Mouse (Mus musculus): ENCODE results near the gene 1700015G11Rik.

Gene 1700015G11Rik

DNA sequence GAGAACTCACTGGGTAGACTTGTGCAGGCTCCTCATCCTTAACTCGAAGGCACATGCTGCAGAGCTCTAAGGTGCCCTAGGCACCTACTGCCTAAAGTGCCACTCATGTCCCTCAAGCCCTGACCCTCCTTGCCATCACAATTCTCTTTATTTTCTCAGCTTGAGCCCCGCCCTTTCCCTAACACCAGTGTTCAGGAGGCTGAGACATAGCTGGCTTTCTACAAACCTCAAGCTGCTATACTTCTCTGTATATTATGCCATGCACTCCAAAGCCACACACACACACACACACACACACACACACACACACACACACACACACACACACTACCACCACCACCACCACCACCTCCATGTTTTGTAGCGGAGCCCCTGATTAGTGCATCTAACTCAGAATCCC lies at the start of gene 1700015G11Rik:
1700015G11Rik (minus strand) TSS at position 101 of the 400 bp plus-strand sequence.
- no peak for DNase-seq (ENCODE audit: low read depth, low spot score)

DNA sequence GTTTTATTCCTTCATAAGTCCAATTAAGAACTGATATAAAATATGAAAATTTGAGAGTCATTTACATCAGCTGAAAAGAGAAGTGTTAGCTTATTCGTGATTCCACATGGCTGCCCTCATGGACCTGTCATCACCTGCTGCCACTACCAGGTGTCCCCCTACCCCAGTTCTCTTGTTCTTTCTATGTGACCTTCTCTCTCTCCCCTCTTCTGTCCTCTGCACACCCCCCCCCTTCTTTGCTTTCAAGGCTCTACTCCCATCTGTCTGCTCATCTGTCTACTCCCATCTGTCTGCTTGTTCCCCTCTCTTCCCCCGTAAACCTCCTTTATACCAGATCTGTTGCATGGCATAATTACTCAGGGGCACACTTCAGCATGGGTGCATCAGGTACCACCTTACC lies 41.4 kb upstream of the 1700015G11Rik start:
- DNase-seq (ENCODE audit: low read depth, low spot score), result no peak

DNA sequence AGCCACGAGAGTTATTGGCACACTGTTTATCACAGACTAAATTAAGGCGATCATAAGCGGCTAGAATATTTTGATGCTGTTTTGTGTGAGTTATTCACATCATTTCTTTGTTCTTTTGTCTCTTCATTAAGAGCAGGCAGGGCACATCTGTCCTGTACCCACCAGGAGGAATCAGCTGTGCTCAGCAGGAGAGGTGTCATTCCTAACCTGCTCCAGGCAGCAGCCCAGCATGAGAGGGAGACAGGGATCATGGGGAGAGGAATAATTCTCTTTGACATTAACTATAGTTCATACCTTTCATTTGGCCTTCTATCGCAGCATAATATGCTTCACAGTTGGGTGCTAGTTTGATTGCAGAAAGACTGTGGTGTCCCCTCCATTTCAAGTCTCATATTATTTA lies 40.7 kb upstream of the 1700015G11Rik start:
- DNase-seq (ENCODE audit: low read depth, low spot score), result no peak

DNA sequence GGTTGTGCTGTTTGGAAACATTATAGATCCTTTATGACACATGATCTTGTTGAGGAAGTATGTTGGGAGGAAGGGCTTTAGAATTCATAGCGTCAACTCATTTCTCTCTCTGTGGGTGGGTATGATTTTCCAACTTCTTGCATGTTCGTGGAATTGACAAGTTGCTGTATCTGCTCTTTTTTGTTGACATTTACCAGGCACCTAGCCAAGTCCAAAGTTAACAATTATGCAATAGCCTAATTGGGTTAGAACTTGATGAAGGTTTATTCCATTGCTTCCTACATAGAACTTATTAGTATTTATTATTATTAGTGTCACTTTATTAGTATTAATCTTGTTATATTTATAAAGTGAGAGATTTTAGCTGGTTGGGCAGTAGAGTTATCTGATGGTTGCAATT lies 40.3 kb upstream of the 1700015G11Rik start:
- no peak for DNase-seq (ENCODE audit: low read depth, low spot score)

DNA sequence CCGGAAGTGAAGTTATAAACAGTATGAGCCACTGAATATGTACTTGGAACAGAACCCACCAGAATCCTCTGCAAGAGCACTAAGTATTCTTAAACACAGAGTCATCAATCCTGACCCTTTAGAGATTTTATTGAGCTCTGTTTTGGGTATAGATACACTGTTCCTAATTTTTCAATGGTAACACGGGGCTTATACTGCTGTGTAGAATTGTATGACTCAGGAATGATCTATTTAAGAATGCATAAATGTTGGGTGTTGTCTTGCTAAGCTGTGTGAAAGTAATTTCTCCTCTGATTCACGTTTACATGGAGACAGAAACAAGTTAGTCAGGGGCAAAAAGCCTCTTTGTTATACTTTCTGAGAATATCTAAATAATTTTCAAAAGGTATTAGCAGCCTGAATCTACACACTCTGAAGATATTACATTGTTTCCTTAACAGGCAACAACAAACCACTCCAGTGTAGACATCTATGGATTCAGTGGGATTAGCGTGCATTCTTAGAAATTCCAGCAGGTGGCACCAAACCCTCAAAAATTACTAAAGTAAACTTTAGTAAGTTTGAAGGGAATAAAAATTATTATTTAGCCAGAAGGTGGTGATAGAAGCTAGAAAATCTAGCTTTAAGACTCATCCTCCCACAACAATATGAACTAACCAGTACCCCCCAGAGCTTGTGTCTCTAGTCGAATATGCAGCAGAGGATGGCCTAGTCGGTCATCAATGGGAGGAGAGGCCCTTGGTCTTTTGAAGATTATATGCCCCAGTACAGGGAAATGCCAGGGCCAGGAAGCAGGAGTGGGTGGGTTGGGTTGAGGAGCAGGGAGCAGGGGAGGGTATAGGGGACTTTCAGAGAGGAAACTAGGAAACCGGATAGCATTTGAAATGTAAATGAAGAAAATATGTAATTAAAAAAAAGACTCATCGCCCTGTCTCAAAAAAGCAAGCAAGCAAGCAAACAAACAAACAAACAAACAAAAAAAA lies 22.4 kb upstream of the 1700015G11Rik start:
- peak; percentile 9 for DNase-seq (ENCODE audit: low read depth, low spot score)

DNA sequence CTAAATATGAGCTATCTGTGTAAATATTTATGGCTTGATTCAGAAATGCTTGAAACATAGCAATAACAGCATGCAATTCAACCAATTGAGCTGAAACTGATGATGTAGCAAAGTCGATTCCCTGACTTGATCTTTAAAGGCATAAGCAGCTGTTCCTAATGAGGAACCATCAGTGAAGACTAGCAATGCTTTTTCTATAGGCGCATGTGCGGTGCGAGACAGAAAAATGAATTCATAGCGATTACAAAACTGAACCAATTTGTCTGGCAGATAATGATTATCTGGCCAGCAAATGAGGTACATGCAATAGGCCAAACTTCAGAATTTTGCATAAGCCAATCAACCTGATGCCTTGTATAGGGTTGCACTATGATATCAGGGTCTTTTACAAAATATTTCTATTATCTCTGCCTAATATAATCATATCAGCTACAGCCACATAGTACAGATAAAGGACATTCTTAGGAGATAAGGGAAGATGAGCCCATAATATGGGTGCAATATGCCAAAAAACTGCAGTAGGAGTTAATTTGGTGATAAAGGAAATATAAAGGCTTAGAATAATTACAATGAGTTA lies 8.6 kb upstream of the 1700015G11Rik start:
- DNase-seq (ENCODE audit: low read depth, low spot score), result no peak

DNA sequence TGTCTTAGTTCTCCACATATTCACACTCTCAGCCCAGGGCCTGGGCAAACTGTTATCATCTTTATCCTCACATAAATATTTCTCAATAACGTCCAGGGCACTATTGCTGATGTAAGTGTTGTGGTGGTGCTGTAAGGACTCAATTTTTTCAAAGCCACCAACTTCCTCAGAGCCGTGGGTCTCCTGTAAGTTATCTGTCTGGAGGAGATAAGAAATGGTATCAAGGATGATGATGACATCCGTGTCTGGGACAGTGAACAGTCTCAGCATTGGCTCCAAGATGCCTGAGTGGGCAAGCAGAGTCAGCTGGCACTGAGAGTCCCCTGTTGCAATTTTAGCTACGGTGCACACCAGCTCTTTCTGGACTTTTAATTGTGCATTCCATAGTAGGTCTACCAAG lies 6.5 kb upstream of the 1700015G11Rik start:
- no peak for DNase-seq (ENCODE audit: low read depth, low spot score)

DNA sequence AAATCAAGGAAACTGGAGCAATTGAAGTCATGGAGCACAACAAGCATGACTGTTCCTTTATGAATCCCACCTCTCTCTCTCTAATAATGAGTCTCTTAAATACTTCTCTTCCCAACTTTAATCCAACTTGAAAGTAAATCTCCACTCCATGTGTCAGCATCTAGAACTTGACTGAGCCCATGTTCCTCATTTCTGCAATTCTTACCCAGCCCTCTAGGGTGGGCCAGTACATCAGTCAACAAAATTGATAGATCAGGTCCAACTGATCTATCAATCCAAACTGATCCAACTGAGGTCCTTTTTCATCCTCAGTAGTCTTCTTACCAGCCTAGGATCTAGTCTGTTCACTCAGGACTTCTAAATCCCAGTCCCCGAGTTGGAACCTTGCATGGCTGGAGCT lies 348 bp downstream of the 1700015G11Rik start:
- no peak for DNase-seq (ENCODE audit: low read depth, low spot score)

DNA sequence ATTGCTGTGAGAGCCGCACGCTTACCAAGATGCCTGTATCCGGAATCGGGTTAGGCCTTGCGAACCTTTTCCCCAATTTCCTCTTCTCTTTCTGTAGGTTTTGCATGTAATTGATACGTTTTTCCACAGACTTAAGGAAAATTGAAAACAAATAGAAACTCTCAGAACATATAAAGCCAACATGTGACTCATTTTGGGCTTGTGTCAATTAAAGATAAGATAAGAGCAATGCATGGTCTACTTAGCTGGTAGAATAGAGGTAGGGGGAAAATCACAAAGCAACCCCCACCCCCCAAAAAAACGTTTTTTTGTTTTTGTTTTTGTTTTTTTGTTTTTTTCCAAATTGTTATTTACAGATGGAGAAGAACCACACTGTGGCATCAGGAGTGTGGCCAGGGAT lies 2.1 kb downstream of the 1700015G11Rik start:
- DNase-seq (ENCODE audit: low read depth, low spot score), result no peak

DNA sequence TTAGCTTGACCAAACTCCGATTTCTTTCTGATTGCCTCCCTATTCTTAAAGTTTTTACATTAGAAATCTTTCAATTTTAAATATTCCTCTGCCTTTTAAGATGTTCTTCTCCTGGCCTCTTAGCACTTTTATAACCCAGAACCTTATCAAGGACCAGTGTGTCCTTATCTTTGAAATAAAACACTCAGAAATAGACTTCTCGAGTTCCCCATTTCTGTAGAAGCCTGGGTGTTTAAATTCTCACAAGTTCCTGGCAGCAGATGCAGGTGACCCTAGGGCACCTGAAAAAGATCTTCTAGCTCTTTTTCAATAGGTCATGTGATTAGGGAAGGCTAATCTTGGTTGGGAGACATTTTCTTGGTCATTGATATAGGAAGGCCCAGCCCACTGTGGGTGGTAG lies 8.4 kb downstream of the 1700015G11Rik start:
- no peak for DNase-seq (ENCODE audit: low read depth, low spot score)

DNA sequence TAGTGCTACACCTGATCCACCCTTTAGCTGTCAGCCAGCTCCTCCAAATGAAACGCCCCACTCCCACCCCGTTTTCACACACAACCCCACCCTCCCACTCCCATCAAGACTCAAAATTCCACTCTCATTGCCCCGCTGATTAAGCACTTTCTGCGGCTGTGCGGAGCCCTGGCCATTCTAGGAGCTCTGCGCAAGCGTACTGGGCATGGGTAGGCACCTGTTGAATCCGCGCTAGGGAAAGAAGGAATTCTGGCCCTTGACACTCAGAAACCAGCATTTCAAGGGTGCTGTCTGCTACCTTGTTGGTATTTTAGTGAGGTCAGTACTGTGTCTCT lies 9.3 kb downstream of the 1700015G11Rik start:
- no peak for DNase-seq (ENCODE audit: low read depth, low spot score)

DNA sequence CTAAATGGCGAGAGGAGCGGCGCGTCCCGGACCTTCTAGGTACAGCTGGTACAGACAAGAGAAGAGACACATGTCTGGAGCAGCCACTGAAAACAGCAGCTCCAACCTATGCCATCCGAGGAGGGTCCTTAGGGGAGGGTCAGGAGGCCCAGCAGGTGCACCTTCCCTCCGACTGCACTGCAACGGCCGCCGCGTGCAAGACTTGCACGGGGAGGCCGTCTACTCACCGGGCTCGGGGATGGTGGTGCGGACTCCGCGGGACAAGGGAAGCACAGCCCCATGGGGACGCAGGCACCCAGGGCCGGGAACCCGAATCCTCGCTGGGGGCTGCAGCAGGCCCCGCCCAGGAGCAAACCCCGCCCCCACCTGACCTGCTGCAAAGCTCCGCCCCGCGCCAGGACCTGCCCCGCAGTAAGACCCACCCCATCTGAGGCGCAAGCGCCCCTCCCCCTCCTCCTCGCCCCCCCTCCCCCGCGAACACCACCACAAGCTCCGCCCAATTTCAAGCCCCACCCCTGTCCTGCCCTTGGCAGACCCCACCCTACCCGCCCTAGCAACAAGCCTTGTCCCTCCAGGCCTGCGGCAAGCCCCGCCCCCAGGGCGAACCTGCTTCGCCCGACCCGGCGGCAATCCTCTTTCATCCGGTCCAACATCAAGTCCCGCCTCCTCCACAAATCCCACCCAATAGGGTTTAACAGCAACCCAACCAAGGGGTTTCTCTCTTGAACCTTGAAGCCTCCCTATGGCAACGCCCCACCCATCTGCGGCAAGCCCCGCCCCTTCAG lies 9.8 kb downstream of the 1700015G11Rik start, which contains the start of gene Svip:
Svip (minus strand) TSS at position 508 of the 785 bp plus-strand sequence.
- peak; percentile 81 for DNase-seq (ENCODE audit: low read depth, low spot score)

DNA sequence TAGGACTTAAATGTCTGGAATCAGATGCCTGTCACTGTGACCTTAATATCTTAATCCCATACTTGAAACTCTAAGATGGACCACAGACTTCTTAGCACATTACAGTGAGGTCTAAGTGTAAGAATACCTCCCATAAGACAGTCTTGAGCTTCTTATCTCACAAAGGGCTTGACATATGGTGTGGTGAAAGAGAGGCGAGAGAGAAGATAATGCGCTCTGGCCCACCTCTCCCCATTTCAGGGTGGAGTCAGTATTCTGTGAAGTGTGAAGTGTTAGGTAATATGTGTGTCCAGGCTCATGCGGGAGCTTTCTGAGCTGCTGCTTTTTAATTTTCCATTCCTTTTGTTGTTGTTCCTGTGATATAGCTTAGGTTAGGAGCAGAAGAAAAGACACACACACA lies 24.5 kb downstream of the 1700015G11Rik start:
- DNase-seq (ENCODE audit: low read depth, low spot score), result no peak

DNA sequence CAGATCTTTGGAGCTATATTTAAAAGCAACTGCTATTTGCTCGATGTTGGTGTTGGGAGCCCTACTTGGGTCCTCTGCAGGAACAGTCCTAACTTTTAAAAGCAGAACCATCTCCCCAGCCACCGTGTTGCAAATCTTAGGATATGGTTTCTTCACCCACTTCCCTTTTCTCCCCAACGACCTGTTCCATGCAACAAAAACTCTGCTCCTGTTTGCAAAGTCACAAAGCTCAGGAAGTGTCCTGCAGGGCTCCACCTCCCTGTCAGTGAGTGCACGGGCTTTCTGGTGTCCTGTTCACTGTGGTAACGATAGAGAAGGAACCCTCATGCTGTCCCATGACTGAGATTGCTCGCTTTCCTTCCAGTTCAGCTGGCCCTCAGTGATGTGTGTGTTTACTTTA lies 28.6 kb downstream of the 1700015G11Rik start:
- DNase-seq (ENCODE audit: low read depth, low spot score), result no peak

DNA sequence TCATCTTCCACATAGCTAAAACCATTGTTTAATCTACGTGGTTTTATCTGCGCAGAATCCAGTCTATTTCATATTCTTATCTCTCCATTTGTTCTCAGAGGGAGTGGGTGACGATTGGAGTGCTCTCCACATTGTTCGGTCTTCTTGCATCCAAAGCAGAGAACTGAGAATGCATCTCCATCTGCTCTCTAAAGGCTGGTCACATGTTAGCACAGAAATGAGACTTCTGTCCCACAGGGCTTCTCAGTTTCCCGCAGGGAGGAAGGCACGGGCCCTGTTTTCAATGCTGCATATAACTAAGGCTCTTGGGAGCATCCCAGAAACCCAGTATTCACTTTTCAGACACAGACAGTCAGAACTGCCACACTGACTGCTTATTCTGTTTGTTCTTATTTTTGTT lies 29.8 kb downstream of the 1700015G11Rik start:
- no peak for DNase-seq (ENCODE audit: low read depth, low spot score)

DNA sequence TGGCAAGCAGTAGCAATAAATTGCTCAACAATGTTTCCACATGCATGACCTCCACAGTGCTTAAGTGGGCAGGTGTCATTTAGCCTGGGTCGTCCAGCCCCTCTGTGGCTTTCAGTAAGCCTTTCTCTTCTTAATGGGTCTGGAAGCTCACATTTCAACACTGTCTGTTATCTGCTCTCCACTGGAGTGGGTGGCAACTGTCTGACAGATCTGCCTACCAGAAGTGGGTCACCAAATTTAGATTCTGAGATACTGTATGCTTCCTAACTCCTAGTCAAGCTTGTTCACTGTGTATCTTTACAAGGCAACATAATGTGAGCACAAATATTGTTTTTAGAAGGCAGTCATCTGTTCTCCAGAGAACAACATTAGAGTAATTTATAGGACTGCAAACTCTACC lies 33.2 kb downstream of the 1700015G11Rik start:
- DNase-seq (ENCODE audit: low read depth, low spot score), result no peak

DNA sequence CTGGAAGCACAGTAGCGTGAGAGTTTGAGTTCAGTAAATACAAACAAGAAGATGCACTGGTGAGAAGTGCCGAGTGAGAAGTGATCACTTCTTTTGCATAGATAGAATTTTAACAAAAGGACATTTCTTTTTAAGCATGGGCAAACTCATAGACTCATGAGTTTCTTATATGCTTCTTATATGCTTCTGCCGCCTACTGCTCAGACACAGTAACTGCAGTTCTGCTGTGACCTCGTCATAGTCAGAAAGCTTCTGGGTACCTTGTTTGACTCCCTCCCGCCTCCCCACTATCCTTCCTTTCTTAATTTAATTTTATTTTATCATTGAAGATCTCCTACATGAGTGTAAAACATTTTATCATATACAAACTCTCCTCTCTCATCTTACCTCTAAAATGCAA lies 36.3 kb downstream of the 1700015G11Rik start:
- DNase-seq (ENCODE audit: low read depth, low spot score), result peak; percentile 32

DNA sequence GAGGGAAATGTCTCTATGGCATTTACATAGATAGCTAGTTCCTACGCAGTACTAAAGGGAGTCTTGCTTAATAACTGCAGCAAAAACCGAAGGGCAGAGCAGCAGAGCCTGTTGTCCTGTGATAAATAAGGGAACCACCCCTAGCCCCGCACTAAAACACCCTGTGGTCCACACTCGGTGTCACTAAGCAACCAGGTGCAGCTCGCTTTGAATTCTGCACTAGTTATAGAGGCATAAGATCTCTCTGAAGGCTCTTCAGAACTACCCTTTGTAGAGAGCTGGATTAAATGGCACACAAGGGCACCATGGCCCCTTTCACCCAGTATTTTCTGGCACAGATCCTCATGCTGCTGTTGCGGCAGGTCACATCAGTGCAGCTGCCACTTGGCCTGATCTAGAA lies 40.3 kb downstream of the 1700015G11Rik start:
- DNase-seq (ENCODE audit: low read depth, low spot score), result no peak

DNA sequence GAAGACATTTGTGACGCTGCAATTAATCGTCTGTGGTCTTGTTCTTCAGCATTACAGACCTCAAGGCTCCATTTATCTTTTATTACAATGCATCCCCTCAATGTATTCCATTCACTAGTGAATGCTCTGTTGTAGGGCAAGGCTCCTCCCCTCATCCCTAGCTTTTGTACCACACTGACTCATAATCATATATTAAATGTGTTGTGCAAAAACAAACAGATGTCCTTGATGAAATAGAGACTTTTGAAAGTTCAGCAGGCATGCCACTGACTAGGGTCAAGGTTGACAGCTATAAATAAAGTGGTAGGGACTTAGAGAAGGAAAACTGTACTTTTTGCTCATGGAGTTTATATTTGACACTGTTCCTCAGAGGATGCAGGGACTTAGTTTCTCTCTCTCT lies 42.0 kb downstream of the 1700015G11Rik start:
- no peak for DNase-seq (ENCODE audit: low read depth, low spot score)

DNA sequence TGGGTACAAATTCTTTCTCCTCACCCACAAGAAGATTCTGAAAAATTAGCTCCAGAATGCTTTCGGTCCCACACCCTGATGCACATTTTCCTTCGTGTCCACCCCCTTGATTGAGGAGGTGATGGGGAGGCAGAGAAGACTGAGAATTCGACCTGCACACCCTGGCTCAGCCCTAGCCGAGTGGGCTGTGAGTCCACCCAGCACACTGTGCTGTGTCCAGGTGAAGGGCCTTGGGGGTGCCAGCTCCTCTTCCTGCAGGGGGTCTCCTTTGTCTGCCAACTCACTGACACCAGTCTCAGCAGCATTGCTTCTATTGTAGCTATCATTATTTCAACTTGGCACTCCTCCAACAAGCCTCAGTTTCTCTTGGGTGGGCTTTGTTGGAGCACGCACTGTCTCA lies 42.4 kb downstream of the 1700015G11Rik start:
- DNase-seq (ENCODE audit: low read depth, low spot score), result no peak

DNA sequence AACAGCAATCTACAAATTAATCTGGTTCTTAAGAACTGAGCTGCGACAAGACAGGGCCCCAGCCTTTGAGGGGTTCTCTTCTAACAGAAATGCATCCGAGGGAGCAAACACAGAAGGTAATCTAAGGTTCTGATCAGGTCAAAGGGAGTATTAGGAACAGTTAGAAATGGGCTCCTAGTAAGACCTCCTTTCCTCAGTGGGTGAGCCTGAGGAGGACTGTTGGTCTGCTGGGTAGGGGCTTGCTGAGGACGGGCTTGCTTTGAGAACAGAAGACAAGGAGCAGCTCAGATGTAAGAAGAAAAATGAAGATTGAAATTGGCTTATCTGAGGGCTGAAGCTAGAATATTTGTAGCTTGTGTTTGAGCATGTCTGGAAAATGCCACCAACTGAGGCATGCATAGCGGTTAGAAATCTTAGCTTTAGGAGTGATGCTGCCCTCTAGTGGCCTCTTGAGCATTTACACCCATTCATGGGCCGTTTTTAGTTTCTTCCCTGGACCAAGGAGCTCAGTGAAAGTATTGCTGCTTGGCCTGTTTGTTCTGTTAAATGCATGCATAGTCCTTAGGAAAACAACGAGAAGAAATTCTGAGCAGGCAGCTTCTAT lies 43.2 kb downstream of the 1700015G11Rik start:
- peak; percentile 60 for DNase-seq (ENCODE audit: low read depth, low spot score)

DNA sequence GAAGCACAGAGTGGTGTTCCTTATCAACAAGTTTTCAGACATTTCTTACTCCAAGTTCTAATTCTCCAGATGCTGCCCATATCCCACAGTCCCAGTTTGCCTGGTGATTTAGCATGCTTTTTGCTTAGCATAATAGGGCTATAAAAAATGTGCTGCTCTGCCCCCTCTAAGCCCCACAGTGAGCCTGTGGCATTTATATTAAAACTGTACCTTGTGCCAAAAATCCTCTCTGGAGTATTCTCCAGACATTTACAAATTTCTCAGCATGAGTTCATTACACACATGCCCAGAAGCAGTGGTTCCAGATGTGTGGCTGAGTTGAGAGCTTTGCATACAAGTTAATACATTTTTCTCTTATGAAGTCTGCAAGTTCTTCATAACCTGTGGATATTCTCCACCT lies 46.1 kb downstream of the 1700015G11Rik start:
- no peak for DNase-seq (ENCODE audit: low read depth, low spot score)
